In genomic region chr6:43278247-43278646, GRCm38 (mm10) we compare ENCODE assay signal across 13 mouse cellular contexts. TPM values are rescaled to one million over a fixed set of nuclear protein-coding genes. Genes with fewer than 3 reads are reported as not detected.
DNase-seq lines count a peak whose midpoint lies in the region; ATAC-seq lines count a peak whose summit lies in the region.
"Had no signal": no experiment of that assay in that cellular context is flagged by ENCODE, and none has a peak within 500 bp of the region (broad histone marks: within the 10 kb centered on the region; RNA-seq: fewer than 3 reads in every experiment).

No protein-coding gene starts in this region.

- peak; percentile 23 to 33 for DNase-seq in cerebellum, postnatal 10 days
- DNase-seq in kidney, postnatal 14 days = peak; percentile 45
- DNase-seq in kidney, adult 11 months = no peak
- DNase-seq in 416B (ENCODE audit: low read depth) = peak; percentile 43
- DNase-seq in embryo, embryonic 10.5 days (ENCODE audit: low spot score) = peak; percentile 31
- DNase-seq in Muller cell, postnatal 12 days (ENCODE audit: inconsistent ontology term) = no peak
- DNase-seq: adrenal gland, adult 2 months; gastrocnemius, postnatal 10 days had no signal

- ATAC-seq in cerebellum, adult (ENCODE audit: insufficient number of reproducible peaks, low FRiP score, low TSS enrichment) = no peak
- no peak for ATAC-seq in inflammation-experienced regulatory T-cells, adult 6 months

RNA-seq across cellular contexts. Expression of gene Arhgef5, which starts 12.9 kb away (rescaled TPM):
- 1 to 10 TPM; 2.9 to 4.2 (median 4.1) TPM for polyA plus RNA-seq in inflammation-experienced regulatory T-cells, adult 6 months (2017; shearing (Covaris generic))

RNA-seq across cellular contexts. Expression of gene Nobox, which starts 31.1 kb away (rescaled TPM):
- polyA plus RNA-seq in inflammation-experienced regulatory T-cells, adult 6 months (2017; shearing (Covaris generic)) = not detected
- polyA plus RNA-seq: adrenal gland, adult 2 months; embryonic facial prominence, embryonic 12.5 days; hindbrain, embryonic 12.5 days; stomach, embryonic 16.5 days had no signal

RNA-seq across cellular contexts. Expression of gene Olfr47, which starts 46.9 kb away (rescaled TPM):
- not detected for polyA plus RNA-seq in inflammation-experienced regulatory T-cells, adult 6 months (2017; shearing (Covaris generic))
- polyA plus RNA-seq: adrenal gland, adult 2 months; embryonic facial prominence, embryonic 12.5 days; hindbrain, embryonic 12.5 days; stomach, embryonic 16.5 days had no signal

Comparison
In these comparisons a context has a peak if more than half of its experiments do, and no peak if none do; other contexts are left out.
1. DNase-seq: peak in cerebellum, postnatal 10 days (2 of 2), kidney, postnatal 14 days (single experiment), 416B (single experiment) and embryo, embryonic 10.5 days (single experiment); none in kidney, adult 11 months (single experiment) and Muller cell, postnatal 12 days (single experiment).